Mouse (Mus musculus) CD4-positive, CD25-positive, alpha-beta regulatory T cell, adult 9 weeks (primary cell): ENCODE results near the gene Gm21366. TPM values are rescaled to one million over a fixed set of nuclear protein-coding genes. Genes with fewer than 3 reads are reported as not detected.

Source experiments
- polyA plus RNA-seq: library from polyadenylated mRNA; unstranded; fragments of 100-300 nt; shearing (Covaris generic); gene quantifications from one replicate; pipeline ENCODE4 v1.2.1, GENCODE M21; 2017

The Gm21366 gene
- not detected for polyA plus RNA-seq

DNA sequence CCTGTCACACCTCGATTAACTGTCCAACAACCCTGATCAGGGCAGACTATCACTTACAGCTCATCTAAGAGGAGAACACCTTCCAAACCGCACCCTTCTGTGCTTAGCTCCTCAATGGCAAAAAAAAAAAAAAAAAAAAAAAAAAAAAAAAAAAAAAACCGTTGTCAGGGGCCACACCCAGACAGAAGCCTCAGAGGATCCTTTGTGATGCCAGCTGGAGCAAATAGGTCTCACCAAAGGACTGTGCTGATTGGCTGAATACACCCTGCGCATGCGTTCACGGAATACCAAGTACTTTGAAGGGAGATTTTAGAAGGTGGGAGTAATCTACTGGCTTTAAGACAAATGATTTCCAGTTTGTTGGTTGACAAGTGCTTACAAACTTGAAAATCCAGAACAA, at the start of gene Gm21366:
Gm21366 (minus strand) TSS at position 101 of the 400 bp plus-strand sequence.

